ENCODE assay signal across 8 mouse cellular contexts in genomic region chr10:81601396-81601905, GRCm38 (mm10). TPM values are rescaled to one million over a fixed set of nuclear protein-coding genes. Genes with fewer than 3 reads are reported as not detected.
A peak's percentile ranks its signal among the peaks of the same experiment; 100 is the strongest.
DNase-seq lines count a peak whose midpoint lies in the region; ATAC-seq and TF ChIP-seq lines count a peak whose summit lies in the region.

No protein-coding gene starts in this region.

- no peak overlapping the region for H3K4me3 ChIP-seq in cerebellum, adult 2 months (replicated peaks; ENCODE audit: insufficient read depth, low read depth, low read length)
- H3K4me3 ChIP-seq in neural tube, embryonic 12.5 days, result 0 out of 2 replicates have a peak overlapping the region, but pooled peaks have one; percentile 10
- peak overlapping the region; percentile 32 for H3K4me3 ChIP-seq in limb, embryonic 15.5 days
- H3K4me3 ChIP-seq in stomach, embryonic 16.5 days (replicated peaks; ENCODE audit: low read length), result peak overlapping the region; percentile 33

- peak; percentile 39 for DNase-seq in cerebellum, adult 8-10 months
- DNase-seq in cerebellum, adult 2 months, result no peak
- DNase-seq in neural tube, embryonic 10.5 days (ENCODE audit: extremely low spot score, low spot score), result no peak
- DNase-seq in embryo, embryonic 11 days, result no peak
- DNase-seq in embryo, embryonic 10.5 days (ENCODE audit: low spot score), result no peak

- TF ChIP-seq CTCF in cerebellum, adult 2 months (IDR thresholded peaks at IDR 0.05; ENCODE audit: borderline replicate concordance, insufficient read depth, low read depth, low read length), result no peak

- peak overlapping the region; percentile 51 for H3K4me2 ChIP-seq in neural tube, embryonic 12.5 days (replicated peaks)
- peak overlapping the region; percentile 55 for H3K4me2 ChIP-seq in limb, embryonic 15.5 days
- H3K4me2 ChIP-seq in stomach, embryonic 16.5 days (ENCODE audit: low read depth, low read length), result peak overlapping the region; percentile 58

- ATAC-seq in neural tube, embryonic 12.5 days (ENCODE audit: low FRiP score, low read depth), result no peak
- no peak for ATAC-seq in limb, embryonic 15.5 days (ENCODE audit: insufficient number of reproducible peaks, low FRiP score, low TSS enrichment, low read depth)
- no peak for ATAC-seq in stomach, embryonic 16.5 days (ENCODE audit: insufficient read depth, low FRiP score)

- no peak overlapping the region for H3K9ac ChIP-seq in neural tube, embryonic 12.5 days
- H3K9ac ChIP-seq in limb, embryonic 15.5 days, result no peak overlapping the region
- peak overlapping the region; percentile 31; the same call in 1 of the 2 replicates for H3K9ac ChIP-seq in stomach, embryonic 16.5 days (ENCODE audit: low read length)

- WGBS in cerebellum, adult 2 months, result 58% methylated on average over 7 of the region's 7 CpGs
- WGBS in neural tube, embryonic 12.5 days, result 29% methylated on average over 7 of the region's 7 CpGs
- 19% methylated on average over 7 of the region's 7 CpGs for WGBS in limb, embryonic 15.5 days
- 31% methylated on average over 7 of the region's 7 CpGs for WGBS in stomach, embryonic 16.5 days

- H3K27ac ChIP-seq in cerebellum, adult 2 months (ENCODE audit: insufficient read depth, low read length), result no peak overlapping the region
- H3K27ac ChIP-seq in neural tube, embryonic 12.5 days, result no peak overlapping the region
- H3K27ac ChIP-seq in limb, embryonic 15.5 days, result peak overlapping the region; percentile 75
- H3K27ac ChIP-seq in stomach, embryonic 16.5 days (ENCODE audit: low read length), result peak overlapping the region; percentile 12; the same call in 1 of the 2 replicates

- no peaks in the 10 kb centered on the region for H3K36me3 ChIP-seq in neural tube, embryonic 12.5 days
- no peaks in the 10 kb centered on the region for H3K36me3 ChIP-seq in limb, embryonic 15.5 days
- H3K36me3 ChIP-seq in stomach, embryonic 16.5 days (ENCODE audit: control insufficient read depth, insufficient read depth, low read length), result no peaks in the 10 kb centered on the region

- peaks cover 31% of the 10 kb centered on the region for H3K4me1 ChIP-seq in cerebellum, adult 2 months (ENCODE audit: control insufficient read depth, insufficient read depth, low read length)
- peaks cover 46% of the 10 kb centered on the region for H3K4me1 ChIP-seq in neural tube, embryonic 12.5 days
- H3K4me1 ChIP-seq in limb, embryonic 15.5 days, result peaks cover 61% of the 10 kb centered on the region
- H3K4me1 ChIP-seq in stomach, embryonic 16.5 days (ENCODE audit: control insufficient read depth, insufficient read depth, low read length), result peaks cover 41% of the 10 kb centered on the region

- no peaks in the 10 kb centered on the region for H3K27me3 ChIP-seq in cerebellum, adult 2 months (ENCODE audit: control insufficient read depth, insufficient read depth, low read length)
- H3K27me3 ChIP-seq in neural tube, embryonic 12.5 days (replicated peaks), result peaks cover 24% of the 10 kb centered on the region
- no peaks in the 10 kb centered on the region for H3K27me3 ChIP-seq in limb, embryonic 15.5 days
- no peaks in the 10 kb centered on the region for H3K27me3 ChIP-seq in stomach, embryonic 16.5 days (ENCODE audit: control insufficient read depth, insufficient read depth, low read length)

- TF ChIP-seq POLR2A in cerebellum, adult 2 months (IDR thresholded peaks at IDR 0.05; ENCODE audit: borderline replicate concordance, insufficient read depth, low read length), result no peak

- no peaks in the 10 kb centered on the region for H3K9me3 ChIP-seq in neural tube, embryonic 12.5 days
- no peaks in the 10 kb centered on the region for H3K9me3 ChIP-seq in limb, embryonic 15.5 days
- H3K9me3 ChIP-seq in stomach, embryonic 16.5 days (replicated peaks; ENCODE audit: control insufficient read depth, low read length), result no peaks in the 10 kb centered on the region

RNA-seq across cellular contexts. Expression of gene Tle6, which starts 0.6 kb away (rescaled TPM):
- 8.7 and 9.6 TPM in 2 replicates for polyA plus RNA-seq in cerebellum, adult 2 months (2012; rRNA removed)
- polyA plus RNA-seq in neural tube, embryonic 12.5 days (2016; fragmentation: Nextera tagmentation; extraction: Ambion mirVana), result 6.4 and 7.3 TPM in 2 replicates
- 9.9 and 11.7 TPM in 2 replicates for polyA plus RNA-seq in limb, embryonic 15.5 days (2015; fragmentation: Nextera tagmentation; extraction: Ambion mirVana)
- polyA plus RNA-seq in stomach, embryonic 16.5 days (2015; fragmentation: Nextera tagmentation; extraction: Ambion mirVana), result 26.0 and 31.2 TPM in 2 replicates

RNA-seq across cellular contexts. Expression of gene BC025920, which starts 4.6 kb away (rescaled TPM):
- polyA plus RNA-seq in cerebellum, adult 2 months (2012; rRNA removed), result 3.6 and 3.7 TPM in 2 replicates
- 1.4 and 2.3 TPM in 2 replicates for polyA plus RNA-seq in neural tube, embryonic 12.5 days (2016; fragmentation: Nextera tagmentation; extraction: Ambion mirVana)
- polyA plus RNA-seq in limb, embryonic 15.5 days (2015; fragmentation: Nextera tagmentation; extraction: Ambion mirVana), result 0.81 and 1.0 TPM in 2 replicates
- polyA plus RNA-seq in stomach, embryonic 16.5 days (2015; fragmentation: Nextera tagmentation; extraction: Ambion mirVana), result 0.46 and 0.61 TPM in 2 replicates

RNA-seq across cellular contexts. Expression of gene Sirt6, which starts 26.1 kb away (rescaled TPM):
- polyA plus RNA-seq in cerebellum, adult 2 months (2012; rRNA removed), result 35.4 and 38.5 TPM in 2 replicates
- polyA plus RNA-seq in neural tube, embryonic 12.5 days (2016; fragmentation: Nextera tagmentation; extraction: Ambion mirVana), result 53.3 and 56.6 TPM in 2 replicates
- polyA plus RNA-seq in limb, embryonic 15.5 days (2015; fragmentation: Nextera tagmentation; extraction: Ambion mirVana), result 41.7 and 42.3 TPM in 2 replicates
- 28.6 and 33.6 TPM in 2 replicates for polyA plus RNA-seq in stomach, embryonic 16.5 days (2015; fragmentation: Nextera tagmentation; extraction: Ambion mirVana)

RNA-seq across cellular contexts. Expression of gene Ankrd24, which starts 26.9 kb away (rescaled TPM):
- polyA plus RNA-seq in cerebellum, adult 2 months (2012; rRNA removed), result 121 and 130 TPM in 2 replicates
- polyA plus RNA-seq in neural tube, embryonic 12.5 days (2016; fragmentation: Nextera tagmentation; extraction: Ambion mirVana), result 8.8 and 9.0 TPM in 2 replicates
- 8.8 and 11.9 TPM in 2 replicates for polyA plus RNA-seq in limb, embryonic 15.5 days (2015; fragmentation: Nextera tagmentation; extraction: Ambion mirVana)
- 9.9 and 11.1 TPM in 2 replicates for polyA plus RNA-seq in stomach, embryonic 16.5 days (2015; fragmentation: Nextera tagmentation; extraction: Ambion mirVana)

RNA-seq across cellular contexts. Expression of gene Tle2, which starts 27.1 kb away (rescaled TPM):
- polyA plus RNA-seq in cerebellum, adult 2 months (2012; rRNA removed), result 282 and 321 TPM in 2 replicates
- polyA plus RNA-seq in neural tube, embryonic 12.5 days (2016; fragmentation: Nextera tagmentation; extraction: Ambion mirVana), result 18.1 and 19.6 TPM in 2 replicates
- 39.7 and 41.7 TPM in 2 replicates for polyA plus RNA-seq in limb, embryonic 15.5 days (2015; fragmentation: Nextera tagmentation; extraction: Ambion mirVana)
- 20.6 and 23.6 TPM in 2 replicates for polyA plus RNA-seq in stomach, embryonic 16.5 days (2015; fragmentation: Nextera tagmentation; extraction: Ambion mirVana)

Comparison
In these comparisons a context has a peak if more than half of its experiments do, and no peak if none do; other contexts are left out.
1. H3K27ac ChIP-seq: peak in limb, embryonic 15.5 days (single experiment) and stomach, embryonic 16.5 days (single experiment); none in cerebellum, adult 2 months (single experiment) and neural tube, embryonic 12.5 days (single experiment).
2. Peak in every context shown above with its lines, with median percentiles within 50 percentile points of each other: H3K4me2 ChIP-seq.